Mouse (Mus musculus) retina, postnatal 7 days (tissue): ENCODE measurements at regions not wholly inside any gene's neighbourhood (a gene's known extent, or its start where the extent isn't known, plus 50 kb on each side); places are given as distances from the start of the nearest gene placed in this dataset.

Experiments used
- DNase-seq: peaks from one replicate; pipeline ENCODE4 v3.0.0-alpha.2; 2012; ENCODE audit warnings: low read depth, low spot score

- DNase-seq, result no peak
Observed at GRCm38 (mm10) chr12:25233027-25233535, 136.1 kb upstream of the Id2 start.

- DNase-seq, result no peak
Observed at GRCm38 (mm10) chr12:25232358-25233026, 135.6 kb upstream of the Id2 start.

GRCm38 (mm10) chr12:25228708-25229107, 131.8 kb upstream of the Id2 start:
- DNase-seq, result no peak

- no peak for DNase-seq
Observed at GRCm38 (mm10) chr12:25227736-25228135, 130.8 kb upstream of the Id2 start.

GRCm38 (mm10) chr12:25224644-25225043, 127.7 kb upstream of the Id2 start:
- DNase-seq, result no peak

GRCm38 (mm10) chr12:25224201-25224600, 127.3 kb upstream of the Id2 start:
- no peak for DNase-seq

GRCm38 (mm10) chr12:25223539-25223938, 126.6 kb upstream of the Id2 start:
- DNase-seq, result no peak

- DNase-seq, result no peak
Observed at GRCm38 (mm10) chr12:25220780-25221106, 123.8 kb upstream of the Id2 start.

- DNase-seq, result no peak
Observed at GRCm38 (mm10) chr12:25220096-25220779, 123.3 kb upstream of the Id2 start.

- no peak for DNase-seq
Observed at GRCm38 (mm10) chr12:25219546-25219945, 122.6 kb upstream of the Id2 start.

GRCm38 (mm10) chr12:25216792-25217516, 120.0 kb upstream of the Id2 start:
- no peak for DNase-seq

- no peak for DNase-seq
Observed at GRCm38 (mm10) chr12:25215266-25215665, 118.3 kb upstream of the Id2 start.

- no peak for DNase-seq
Observed at GRCm38 (mm10) chr12:25213782-25214478, 117.0 kb upstream of the Id2 start.

GRCm38 (mm10) chr12:25211331-25211730, 114.4 kb upstream of the Id2 start:
- DNase-seq, result no peak

GRCm38 (mm10) chr12:25210597-25210996, 113.7 kb upstream of the Id2 start:
- no peak for DNase-seq

GRCm38 (mm10) chr12:25209333-25209728, 112.4 kb upstream of the Id2 start:
- no peak for DNase-seq

- DNase-seq, result no peak
Observed at GRCm38 (mm10) chr12:25208670-25209332, 111.9 kb upstream of the Id2 start.

GRCm38 (mm10) chr12:25203371-25204067, 106.6 kb upstream of the Id2 start:
- no peak for DNase-seq

GRCm38 (mm10) chr12:25200161-25200560, 103.2 kb upstream of the Id2 start:
- no peak for DNase-seq

GRCm38 (mm10) chr12:25197757-25198156, 100.8 kb upstream of the Id2 start:
- DNase-seq, result no peak

- no peak for DNase-seq
Observed at GRCm38 (mm10) chr12:25196022-25196421, 99.1 kb upstream of the Id2 start.
